Mouse (Mus musculus): ENCODE data around the gene Gm7173.

The Gm7173 gene

DNA sequence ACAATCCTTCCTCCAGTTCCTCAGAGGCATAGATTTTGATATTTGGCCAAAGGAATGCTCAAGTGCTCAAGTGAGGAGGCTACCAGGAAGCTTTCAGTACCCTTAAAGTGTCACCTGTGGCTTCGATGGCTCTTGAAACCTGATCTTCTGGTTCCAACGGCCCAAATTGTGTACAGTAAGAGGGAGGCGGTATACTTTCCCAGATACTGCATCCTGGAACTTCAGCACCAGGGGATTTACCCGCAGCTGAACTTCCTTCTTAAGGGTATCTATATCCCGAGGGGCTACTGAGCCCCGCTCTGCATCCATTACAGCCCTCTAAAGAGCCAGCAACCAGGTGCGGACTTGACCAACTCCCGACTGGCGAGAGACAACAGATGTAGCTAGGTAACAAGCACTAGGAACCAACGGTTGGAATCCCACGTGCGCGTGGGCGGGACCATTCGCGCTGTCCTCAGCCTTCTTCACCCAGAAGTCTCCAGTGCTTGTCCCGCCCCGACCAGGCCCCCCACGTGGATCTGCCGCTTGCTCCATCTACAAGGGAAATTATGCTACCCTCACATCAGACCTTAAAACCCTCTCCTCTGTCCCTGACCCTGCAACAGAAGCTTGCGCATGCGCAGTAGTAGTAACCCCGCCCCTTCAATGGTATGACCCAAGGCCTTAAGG lies at the start of gene Gm7173:
Gm7173 (minus strand) TSS at position 309 of the 669 bp plus-strand sequence.
- DNase-seq (ENCODE audit: low read depth, low spot score): peak; percentile 17

DNA sequence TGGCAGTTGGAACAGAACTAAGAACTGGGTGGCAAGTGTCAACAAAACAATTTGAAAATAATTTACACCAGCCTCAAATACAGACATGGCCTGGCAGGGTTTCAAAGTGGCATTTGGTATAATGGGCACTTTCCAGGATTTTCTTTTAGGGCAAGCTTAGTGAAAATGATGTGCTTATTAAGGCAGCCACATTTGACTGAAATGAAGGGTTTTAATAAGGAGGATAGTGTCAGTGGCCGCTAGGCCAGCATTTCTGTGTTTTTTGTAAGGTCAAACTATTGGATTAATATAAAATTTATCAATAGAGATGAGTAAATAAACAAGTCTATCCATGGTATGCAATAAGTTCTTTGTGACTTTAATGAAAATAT lies 546 bp upstream of the Gm7173 start:
- no peak for DNase-seq (ENCODE audit: low read depth, low spot score)

GRCm38 (mm10) chrX:79316790-79317189 lies 200.3 kb downstream of the Gm7173 start:
- no peak for DNase-seq (ENCODE audit: low read depth, low spot score)

Data from telencephalon, adult 2 months (tissue).